Mouse (Mus musculus) hindbrain, embryonic 11.5 days (tissue): ENCODE data around the gene Cacng4. TPM values are rescaled to one million over a fixed set of nuclear protein-coding genes. Genes with fewer than 3 reads are reported as not detected.

Experiments used
- ATAC-seq: fragments of 200-750 bp; cut with Nextera tagmentation; 2 replicates; pipeline ENCODE4 v1.8.0; 2017; ENCODE audit warnings: mild to moderate bottlenecking, moderate TSS enrichment, moderate library complexity; ENCODE audit not compliant: low FRiP score
- DNase-seq: peaks from one replicate; pipeline ENCODE4 v3.0.0-alpha.2; 2015; ENCODE audit warnings: low spot score
- H3K27ac ChIP-seq: fragments of 300-500 bp; sonication (generic); 2 replicates; pipeline ENCODE4 v1.5.1; 2014; ENCODE audit warnings: mild to moderate bottlenecking, low read depth, low read length
- H3K27me3 ChIP-seq: fragments of 300-500 bp; sonication (generic); 2 replicates; pipeline ENCODE4 v1.6.1; 2014; ENCODE audit warnings: mild to moderate bottlenecking, low read length, moderate library complexity, mixed read lengths; ENCODE audit not compliant: control insufficient read depth, insufficient read depth
- H3K36me3 ChIP-seq: fragments of 300-500 bp; sonication (generic); 2 replicates; pipeline ENCODE4 v1.6.1; 2014; ENCODE audit warnings: mild to moderate bottlenecking, low read length, moderate library complexity, mixed read lengths; ENCODE audit not compliant: control insufficient read depth, insufficient read depth
- H3K4me1 ChIP-seq: fragments of 300-500 bp; sonication (generic); replicated peaks from 2 replicates; pipeline ENCODE4 v1.6.1; 2014; ENCODE audit warnings: low read length, mixed read lengths; ENCODE audit not compliant: control insufficient read depth, insufficient read depth
- H3K4me2 ChIP-seq: fragments of 300-500 bp; sonication (generic); replicated peaks from 2 replicates; pipeline ENCODE4 v1.6.1; 2014; ENCODE audit warnings: mild to moderate bottlenecking, low read depth, low read length
- H3K4me3 ChIP-seq: fragments of 300-500 bp; sonication (generic); 2 replicates; pipeline ENCODE4 v1.5.1; 2014; ENCODE audit warnings: low read depth, low read length
- H3K9ac ChIP-seq: fragments of 300-500 bp; sonication (generic); 2 replicates; pipeline ENCODE4 v1.6.1; 2014; ENCODE audit warnings: low read depth, low read length
- H3K9me3 ChIP-seq: fragments of 300-500 bp; sonication (generic); 2 replicates; pipeline ENCODE4 v1.6.1; 2016; ENCODE audit warnings: low read length; ENCODE audit not compliant: control insufficient read depth
- WGBS: fragments of 180-500 bp; shearing (Covaris S2); extraction: QIAGEN DNeasy Blood & Tissue Kit; methylation state at CpG from one replicate; pipeline ENCODE4 v1.1.7; 2014; 5-methylcytosine and 5-hydroxymethylcytosine counted together
- polyA plus RNA-seq: library from polyadenylated mRNA; unstranded; fragments of >200 nt; fragmentation: Nextera tagmentation; extraction: Ambion mirVana; gene quantifications from 2 replicates; pipeline ENCODE4 v1.2.1, GENCODE M21; 2014

The Cacng4 gene
- polyA plus RNA-seq, 1 experiment from 2014 or later: 30.7 TPM

GRCm38 (mm10) chr11:107737886-107738285 lies 56.5 kb downstream of the Cacng4 start:
- 80% methylated on average over 6 of the region's 6 CpGs for WGBS
- ATAC-seq: no peak

GRCm38 (mm10) chr11:107734133-107734532 lies 60.2 kb downstream of the Cacng4 start:
- H3K9ac ChIP-seq: no peak overlapping the region
- no peak overlapping the region for H3K27ac ChIP-seq
- peaks cover 8% of the 10 kb centered on the region; the same call in 1 of the 2 replicates for H3K36me3 ChIP-seq
- H3K4me2 ChIP-seq: no peak overlapping the region
- no peak overlapping the region for H3K4me3 ChIP-seq
- 81% methylated on average over 7 of the region's 7 CpGs for WGBS
- ATAC-seq (no peak), DNase-seq (no peak)
- no peaks in the 10 kb centered on the region for H3K27me3 ChIP-seq
- no peaks in the 10 kb centered on the region for H3K9me3 ChIP-seq
- no peaks in the 10 kb centered on the region for H3K4me1 ChIP-seq

More at GRCm38 (mm10) chr11:107737886-107738285, 56.5 kb downstream of the Cacng4 start:
- no peak for DNase-seq
- no peaks in the 10 kb centered on the region for H3K4me1 ChIP-seq
- no peak overlapping the region for H3K9ac ChIP-seq
- no peaks in the 10 kb centered on the region for H3K9me3 ChIP-seq
- H3K27ac ChIP-seq: no peak overlapping the region
- H3K27me3 ChIP-seq: no peaks in the 10 kb centered on the region
- no peak overlapping the region for H3K4me3 ChIP-seq
- H3K4me2 ChIP-seq: no peak overlapping the region
- peaks cover 8% of the 10 kb centered on the region; the same call in 1 of the 2 replicates for H3K36me3 ChIP-seq

GRCm38 (mm10) chr11:107731498-107731897 lies 62.9 kb downstream of the Cacng4 start:
- no peak for DNase-seq
- Histone ChIP-seq H3K9ac (no peak overlapping the region), H3K27me3 (no peaks in the 10 kb centered on the region), H3K9me3 (no peaks in the 10 kb centered on the region), H3K27ac (no peak overlapping the region), H3K4me3 (no peak overlapping the region), H3K4me2 (no peak overlapping the region), H3K36me3 (peaks cover 8% of the 10 kb centered on the region; the same call in 1 of the 2 replicates), H3K4me1 (no peaks in the 10 kb centered on the region)
- no peak for ATAC-seq
- WGBS: 88% methylated on average over 5 of the region's 5 CpGs

- Histone ChIP-seq H3K9me3 (no peaks in the 10 kb centered on the region), H3K27ac (no peak overlapping the region), H3K4me3 (no peak overlapping the region), H3K9ac (no peak overlapping the region), H3K27me3 (no peaks in the 10 kb centered on the region), H3K4me1 (no peaks in the 10 kb centered on the region), H3K4me2 (no peak overlapping the region), H3K36me3 (peaks cover 6% of the 10 kb centered on the region; the same call in 1 of the 2 replicates)
- no peak for DNase-seq
- no peak for ATAC-seq
- 90% methylated on average over 4 of the region's 4 CpGs for WGBS
Measured at GRCm38 (mm10) chr11:107730940-107731339, 63.4 kb downstream of the Cacng4 start.

GRCm38 (mm10) chr11:107729141-107729540 lies 65.2 kb downstream of the Cacng4 start:
- 89% methylated on average over 7 of the region's 7 CpGs for WGBS
- peaks cover 2% of the 10 kb centered on the region; the same call in 1 of the 2 replicates for H3K36me3 ChIP-seq
- no peak overlapping the region for H3K9ac ChIP-seq
- DNase-seq: no peak
- no peaks in the 10 kb centered on the region for H3K4me1 ChIP-seq
- H3K27me3 ChIP-seq: no peaks in the 10 kb centered on the region
- H3K4me3 ChIP-seq: no peak overlapping the region
- no peak for ATAC-seq
- H3K9me3 ChIP-seq: no peaks in the 10 kb centered on the region
- no peak overlapping the region for H3K27ac ChIP-seq
- H3K4me2 ChIP-seq: no peak overlapping the region

- no peak overlapping the region for H3K27ac ChIP-seq
- ATAC-seq: no peak
- H3K36me3 ChIP-seq: no peaks in the 10 kb centered on the region
- no peaks in the 10 kb centered on the region for H3K9me3 ChIP-seq
- DNase-seq: no peak
- no peak overlapping the region for H3K9ac ChIP-seq
- no peaks in the 10 kb centered on the region for H3K27me3 ChIP-seq
- WGBS: 84% methylated on average over 13 of the region's 13 CpGs
- no peak overlapping the region for H3K4me3 ChIP-seq
- no peaks in the 10 kb centered on the region for H3K4me1 ChIP-seq
- H3K4me2 ChIP-seq: no peak overlapping the region
Measured at GRCm38 (mm10) chr11:107728073-107728863, 66.1 kb downstream of the Cacng4 start.

GRCm38 (mm10) chr11:107724603-107725002 lies 69.8 kb downstream of the Cacng4 start:
- H3K9ac ChIP-seq: no peak overlapping the region
- no peaks in the 10 kb centered on the region for H3K36me3 ChIP-seq
- H3K4me3 ChIP-seq: no peak overlapping the region
- no peaks in the 10 kb centered on the region for H3K27me3 ChIP-seq
- 92% methylated on average over 8 of the region's 8 CpGs for WGBS
- DNase-seq: no peak
- no peak overlapping the region for H3K27ac ChIP-seq
- ATAC-seq: no peak
- H3K4me2 ChIP-seq: no peak overlapping the region
- H3K4me1 ChIP-seq: no peaks in the 10 kb centered on the region
- H3K9me3 ChIP-seq: no peaks in the 10 kb centered on the region

- no peaks in the 10 kb centered on the region for H3K4me1 ChIP-seq
- H3K27ac ChIP-seq: no peak overlapping the region
- no peak overlapping the region for H3K4me3 ChIP-seq
- DNase-seq (no peak), ATAC-seq (no peak)
- H3K36me3 ChIP-seq: no peaks in the 10 kb centered on the region
- H3K4me2 ChIP-seq: no peak overlapping the region
- H3K9me3 ChIP-seq: no peaks in the 10 kb centered on the region
- no peak overlapping the region for H3K9ac ChIP-seq
- H3K27me3 ChIP-seq: no peaks in the 10 kb centered on the region
- WGBS: 91% methylated on average over 7 of the region's 7 CpGs
Measured at GRCm38 (mm10) chr11:107721057-107721456, 73.3 kb downstream of the Cacng4 start.
